Mouse (Mus musculus) WW6 (cell line): ENCODE results near the gene Hp1bp3.
A peak's percentile ranks its signal among the peaks of the same experiment; 100 is the strongest.

ENCODE experiments used
- DNase-seq: peaks from one replicate; pipeline ENCODE4 v3.0.0-alpha.2; 2013; ENCODE audit warnings: low read depth, low spot score

Gene Hp1bp3

GRCm38 (mm10) chr4:138222396-138222795, 6.3 kb downstream of the Hp1bp3 start:
- DNase-seq: no peak

DNA sequence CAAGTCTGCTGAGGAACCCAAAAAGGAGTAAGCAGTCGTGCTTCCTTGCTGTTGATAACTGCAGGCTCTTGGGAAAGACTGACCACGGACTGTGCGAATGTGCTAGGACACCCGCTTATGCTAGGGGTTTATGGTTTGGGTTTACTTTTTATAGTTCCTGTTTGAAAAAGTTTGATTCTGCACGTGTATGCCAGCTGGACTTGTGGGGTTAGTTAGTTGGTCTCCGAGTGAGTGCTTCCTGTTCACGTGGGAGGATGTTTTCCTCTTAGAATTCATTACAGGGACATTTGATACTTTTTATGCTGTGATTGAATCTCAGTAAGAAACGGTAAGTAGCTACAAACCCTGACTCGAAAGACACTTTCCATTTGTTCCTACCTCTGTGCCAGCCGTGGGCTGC, 7.5 kb downstream of the Hp1bp3 start:
- DNase-seq: no peak

DNA sequence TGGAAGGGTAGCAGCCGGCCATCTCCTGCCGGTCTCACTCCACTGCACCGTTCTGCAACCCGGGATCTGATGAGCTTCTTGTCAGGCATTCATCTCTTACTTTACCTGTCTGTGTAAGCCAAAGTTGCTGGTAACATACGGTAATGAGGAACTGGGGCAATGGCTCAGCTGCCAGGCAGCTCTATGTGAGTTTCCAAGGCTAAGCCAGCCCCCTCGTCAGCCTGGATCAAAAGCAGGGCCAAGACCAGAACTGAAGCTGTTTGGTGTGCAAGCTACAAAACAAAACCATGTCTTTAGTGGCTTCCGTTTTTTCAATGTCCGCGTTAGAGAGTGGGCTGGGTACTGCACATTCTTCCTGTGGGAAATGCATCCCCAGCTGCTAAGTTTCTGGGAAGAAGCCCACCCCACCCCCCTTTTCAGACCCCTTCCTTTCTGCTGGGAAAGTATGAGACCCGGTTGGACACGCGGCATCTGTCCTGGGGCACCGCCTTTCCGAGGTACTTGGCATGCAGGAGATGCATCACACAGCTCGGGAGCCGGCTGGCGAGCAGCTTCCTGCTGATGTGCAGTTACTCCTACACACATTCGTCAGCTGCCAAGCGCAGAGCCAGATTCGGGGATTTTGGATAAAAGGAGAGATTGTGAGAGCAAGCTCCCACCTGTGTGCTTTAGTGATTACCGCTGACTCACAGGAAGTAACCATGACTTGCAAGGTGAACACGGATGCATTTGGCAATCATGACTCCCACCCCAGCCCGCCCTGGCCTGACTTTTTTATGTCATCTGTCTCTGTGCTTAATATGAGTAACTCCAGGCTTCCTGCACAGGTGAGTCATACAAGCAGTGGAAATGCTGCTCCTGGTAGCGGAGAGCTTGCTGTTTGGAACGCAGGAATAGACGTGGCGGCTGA, 30.9 kb downstream of the Hp1bp3 start:
- no peak for DNase-seq

DNA sequence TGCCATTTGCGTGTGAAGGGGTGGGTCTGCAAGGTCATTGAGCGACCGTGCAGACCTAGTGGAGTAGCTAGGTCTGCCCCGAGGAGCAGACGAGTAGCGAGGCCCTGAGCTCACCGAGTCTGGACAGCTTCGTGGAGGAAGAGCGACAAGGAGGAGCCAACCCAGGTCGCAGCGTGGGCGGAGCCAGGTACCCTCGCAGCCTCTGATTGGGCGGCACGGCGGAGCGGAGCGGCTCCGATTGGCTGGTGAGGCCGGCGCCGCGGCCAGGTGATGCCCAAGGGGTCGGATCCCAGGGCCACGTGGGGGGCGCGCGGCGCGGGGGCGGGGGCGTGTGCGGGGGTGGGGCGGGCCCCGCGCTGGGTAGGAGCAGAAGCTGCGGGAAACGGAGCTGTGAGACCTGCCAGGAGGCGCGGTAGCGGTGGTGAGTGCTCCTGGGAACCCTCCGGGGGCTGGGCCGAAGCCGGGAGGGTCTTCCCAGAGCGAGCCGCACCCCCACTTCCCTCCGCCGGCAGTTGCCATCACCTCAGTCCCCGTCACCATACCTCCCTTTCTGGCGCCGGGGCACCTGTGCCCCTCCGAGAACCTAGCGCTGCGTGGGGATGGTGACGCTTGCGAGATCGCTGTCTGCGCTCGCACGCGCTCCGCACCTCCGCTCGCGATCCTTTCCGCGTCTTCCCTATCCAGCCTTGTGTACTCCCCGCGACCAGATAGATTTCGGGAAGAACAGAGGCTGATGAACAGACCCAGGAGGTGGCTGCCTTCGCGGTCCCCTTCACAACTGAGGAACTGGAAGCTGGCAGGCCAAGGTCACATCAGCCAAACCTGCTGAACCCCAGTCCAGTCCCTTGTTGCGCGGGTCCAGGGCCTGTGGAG, 34.2 kb downstream of the Hp1bp3 start, which contains the start of the genes Sh2d5 and Kif17:
Sh2d5 (plus strand) TSS at position 316 of the 873 bp plus-strand sequence.
Kif17 (plus strand) TSS at position 348 of the 873 bp plus-strand sequence.
- peak; percentile 78 for DNase-seq

GRCm38 (mm10) chr4:138251819-138252218, 35.7 kb downstream of the Hp1bp3 start:
- DNase-seq: no peak

GRCm38 (mm10) chr4:138252231-138252630, 36.1 kb downstream of the Hp1bp3 start:
- DNase-seq: no peak

GRCm38 (mm10) chr4:138257116-138257687, 41.1 kb downstream of the Hp1bp3 start:
- no peak for DNase-seq

DNA sequence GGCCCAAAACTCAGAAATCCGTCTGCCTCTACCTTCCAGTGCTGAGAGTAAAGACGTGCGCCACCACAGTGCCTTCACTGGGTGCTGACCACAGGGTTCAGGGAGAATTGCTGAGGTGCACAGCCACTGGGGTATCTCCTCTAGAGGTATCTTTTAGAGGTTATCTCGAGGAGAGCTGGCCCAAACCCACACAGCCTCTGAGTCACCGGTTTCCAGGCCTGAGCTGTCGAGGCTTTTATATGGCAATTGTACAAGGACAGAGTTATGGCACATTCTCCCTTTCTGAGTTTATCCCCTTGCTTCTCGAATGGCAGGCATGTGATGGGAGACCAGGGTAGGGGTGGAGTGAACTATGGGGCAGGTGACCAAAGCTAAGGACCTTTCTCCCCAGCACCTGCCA, 42.6 kb downstream of the Hp1bp3 start:
- no peak for DNase-seq

DNA sequence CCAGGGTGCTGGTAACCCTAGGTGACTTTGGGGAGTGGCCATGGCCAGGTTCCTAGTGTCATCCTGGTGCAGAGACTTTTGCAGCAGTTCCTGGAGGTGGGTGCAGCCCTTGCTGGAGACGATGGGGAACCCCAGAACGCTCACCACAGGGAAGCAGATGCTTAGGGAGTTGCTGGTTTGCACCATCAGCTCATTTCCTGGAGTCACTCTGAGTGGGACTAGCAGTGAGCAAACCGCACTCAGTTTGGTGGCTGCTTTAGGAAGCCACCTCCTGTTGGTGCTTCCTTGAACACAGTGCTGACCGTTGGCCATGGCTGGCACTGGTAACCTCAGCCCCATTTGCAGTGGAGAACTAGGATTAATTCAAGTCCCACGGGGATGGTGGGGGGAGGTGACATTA, 43.4 kb downstream of the Hp1bp3 start:
- no peak for DNase-seq

GRCm38 (mm10) chr4:138261843-138262681, 46.0 kb downstream of the Hp1bp3 start:
- DNase-seq: peak; percentile 71

DNA sequence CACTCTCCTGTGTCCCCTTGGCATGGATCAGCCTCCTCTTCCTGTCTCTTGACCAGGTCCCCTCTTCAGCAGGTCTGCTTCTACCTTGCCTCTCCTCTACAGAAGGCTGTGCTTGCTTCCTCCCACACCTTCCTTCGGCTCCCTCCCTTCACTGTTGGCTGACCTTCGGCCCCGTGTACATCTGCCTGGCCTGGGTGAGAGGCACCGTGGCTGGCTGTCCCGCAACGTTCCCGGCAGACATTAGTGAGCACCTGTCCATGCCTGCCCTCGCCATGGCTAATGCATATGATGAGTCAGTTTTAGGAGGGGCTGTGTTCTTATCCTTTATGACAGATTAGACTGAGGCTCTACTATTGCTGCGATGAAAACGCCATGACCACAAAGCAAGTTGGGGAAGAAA, 51.8 kb downstream of the Hp1bp3 start:
- no peak for DNase-seq

DNA sequence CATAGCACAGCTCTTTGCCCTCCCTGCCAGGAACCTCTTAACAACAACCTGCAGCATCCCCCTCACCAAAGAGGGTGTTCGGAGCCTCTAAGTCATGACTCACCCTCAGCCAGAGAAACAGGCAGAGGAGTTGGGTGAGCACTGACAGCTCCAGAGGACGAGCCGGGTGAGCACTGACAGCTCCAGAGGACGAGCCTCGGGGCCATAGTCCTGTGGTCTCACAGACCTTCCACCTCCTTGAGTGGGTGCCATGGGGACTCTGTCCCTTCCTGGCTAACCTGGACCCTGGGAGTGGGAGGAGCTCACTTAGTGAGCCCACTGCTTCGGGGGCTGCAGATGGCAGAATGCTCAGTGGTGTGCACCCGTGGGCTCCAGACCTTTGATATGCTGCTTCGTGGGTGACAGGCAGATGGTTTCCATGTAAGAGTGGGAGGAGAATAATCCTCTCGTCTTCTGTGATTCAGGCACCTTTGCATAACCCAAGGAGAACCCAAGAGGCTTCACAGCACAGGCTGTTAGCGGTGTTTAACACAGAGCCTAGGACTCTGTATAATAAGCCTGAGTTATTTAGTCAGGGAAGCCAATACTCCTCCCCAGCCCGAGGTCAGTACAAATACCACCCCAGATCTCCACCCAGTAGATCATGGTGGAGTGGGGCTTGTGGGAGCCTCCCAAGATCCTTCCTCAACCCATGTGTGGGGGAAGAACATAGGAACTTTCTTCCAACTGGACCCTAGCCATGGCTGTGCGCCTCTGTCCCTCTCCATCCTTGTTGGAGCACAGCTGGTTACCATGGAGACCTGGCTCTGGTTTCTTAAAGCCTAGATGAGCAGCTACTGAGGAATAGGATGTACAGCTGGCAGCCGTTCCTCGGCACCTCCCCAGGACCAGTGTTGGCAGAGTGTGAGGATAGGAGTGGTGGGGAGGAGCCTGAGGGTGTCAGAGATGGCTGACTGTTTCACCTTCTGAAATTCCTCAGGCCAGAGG, 56.2 kb downstream of the Hp1bp3 start:
- DNase-seq: no peak

DNA sequence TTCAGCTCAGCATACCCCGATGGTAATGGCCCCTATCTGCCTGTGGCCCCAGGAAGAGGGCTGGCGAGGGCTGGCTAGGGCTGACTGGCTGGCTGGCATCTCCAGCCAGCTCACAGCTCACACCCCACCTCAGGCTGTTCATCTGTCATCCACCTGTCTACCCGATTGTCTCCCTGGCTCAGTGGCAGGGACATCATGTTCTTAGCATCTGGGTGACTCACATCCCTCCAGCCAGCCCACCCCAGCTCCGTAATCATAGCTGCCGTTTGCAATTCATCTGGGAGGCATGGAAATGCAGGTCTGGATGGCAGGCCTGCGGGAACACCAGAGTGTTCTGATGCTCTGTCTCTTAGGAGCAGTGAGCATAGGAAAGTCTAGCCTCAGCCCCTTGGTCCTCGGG, 62.2 kb downstream of the Hp1bp3 start:
- no peak for DNase-seq

- peak; percentile 80 for DNase-seq
Observed at GRCm38 (mm10) chr4:138282834-138283233, 66.7 kb downstream of the Hp1bp3 start.

GRCm38 (mm10) chr4:138286411-138286810, 70.3 kb downstream of the Hp1bp3 start:
- no peak for DNase-seq

DNA sequence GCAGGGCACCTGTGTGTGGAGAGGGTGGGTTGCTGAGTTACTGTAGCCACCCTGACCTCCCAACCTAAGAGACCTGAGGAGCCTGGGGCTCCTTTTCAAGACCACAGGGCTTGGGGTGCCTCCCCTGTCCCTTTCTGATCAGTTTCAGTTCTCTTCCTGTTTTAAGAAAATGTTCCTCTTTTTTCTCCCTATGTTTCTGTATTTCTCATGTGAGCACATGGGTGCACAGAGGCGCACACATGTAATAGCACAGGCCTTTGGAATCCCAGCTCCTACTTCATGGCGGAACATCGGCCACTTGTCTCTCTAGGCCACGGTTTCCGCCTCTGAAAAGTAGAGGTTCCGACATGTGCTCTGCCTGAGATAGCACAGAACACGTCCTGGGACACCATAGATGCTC, 72.6 kb downstream of the Hp1bp3 start:
- no peak for DNase-seq

DNA sequence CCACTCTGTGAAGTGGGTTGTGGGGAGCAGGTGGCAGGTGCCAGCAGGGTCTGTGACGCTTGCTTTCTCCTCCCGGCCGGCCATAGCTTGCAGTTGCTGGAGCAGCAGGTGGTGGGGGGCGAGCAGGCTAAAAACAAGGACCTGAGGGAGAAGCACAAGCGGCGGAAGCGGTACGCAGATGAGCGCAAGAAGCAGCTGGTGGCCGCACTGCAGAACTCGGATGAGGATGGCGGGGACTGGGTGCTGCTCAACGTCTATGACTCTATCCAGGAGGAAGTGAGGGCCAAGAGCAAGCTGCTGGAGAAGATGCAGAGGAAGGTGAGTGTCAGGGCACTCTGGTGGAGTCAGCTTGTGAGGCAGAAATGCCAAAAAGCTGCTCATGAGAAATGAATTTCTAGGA, 75.9 kb downstream of the Hp1bp3 start:
- DNase-seq: no peak

- DNase-seq: no peak
Observed at GRCm38 (mm10) chr4:138293261-138293948, 77.3 kb downstream of the Hp1bp3 start.

DNA sequence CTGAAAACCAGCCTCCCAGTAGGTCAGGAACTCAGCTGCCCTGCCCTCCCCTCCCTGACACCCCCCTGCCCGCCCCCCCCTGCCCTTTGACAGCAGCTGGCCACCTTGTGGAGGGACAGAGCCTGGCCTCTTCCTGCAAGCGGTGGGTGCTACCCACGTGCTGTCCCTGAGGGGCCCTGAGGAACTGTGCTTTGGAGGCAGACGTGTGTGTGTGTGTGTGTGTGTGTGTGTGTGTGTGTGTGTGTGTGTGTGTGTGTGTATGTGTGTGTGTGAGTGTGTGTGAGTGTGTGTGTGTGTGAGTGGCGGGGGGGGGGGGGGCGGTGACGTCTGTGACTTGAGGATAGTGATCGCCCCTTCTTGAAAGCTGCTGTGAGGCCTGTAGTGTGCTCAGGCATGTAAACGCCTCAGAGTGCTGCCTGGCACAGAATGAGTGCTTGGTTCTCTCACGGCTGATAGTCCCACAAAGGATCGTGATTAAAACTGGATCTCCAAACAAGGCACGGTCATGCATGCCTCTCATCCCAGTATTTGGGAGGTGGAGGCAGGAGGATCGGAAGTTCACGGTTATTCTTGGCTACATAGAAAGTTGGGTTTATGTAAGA, 78.0 kb downstream of the Hp1bp3 start:
- DNase-seq: no peak
